Mouse (Mus musculus) E14TG2a.4 (cell line): ENCODE results near the gene Zc3h12b.
A peak's percentile ranks its signal among the peaks of the same experiment; 100 is the strongest.
"Not testable (repeated sequence)": the region's sequence is repeated elsewhere in the genome, so short reads cannot be mapped to it uniquely, and the experiment has no call there.

ENCODE experiments used
- H3K27me3 ChIP-seq: 2 replicates; pipeline ENCODE4 v1.6.1; 2014; ENCODE audit warnings: low read length, control low read depth; ENCODE audit not compliant: insufficient read depth
- H3K36me3 ChIP-seq: 2 replicates; pipeline ENCODE4 v1.6.1; 2014; ENCODE audit warnings: low read length, control low read depth; ENCODE audit not compliant: insufficient read depth
- H3K4me1 ChIP-seq: replicated peaks from 2 replicates; pipeline ENCODE4 v1.6.1; 2014; ENCODE audit warnings: low read depth, low read length, control low read depth
- H3K4me3 ChIP-seq: replicated peaks from 2 replicates; pipeline ENCODE4 v1.5.1; 2014; ENCODE audit warnings: mild to moderate bottlenecking, low read length
- H3K9me3 ChIP-seq: 2 replicates; pipeline ENCODE4 v1.6.1; 2014; ENCODE audit warnings: low read length, control low read depth
- CTCF ChIP-seq: conservative IDR thresholded peaks from 2 replicates; pipeline ENCODE4 v1.5.1; 2014; ENCODE audit warnings: low read length
- NANOG ChIP-seq: IDR thresholded peaks from 2 replicates; pipeline ENCODE4 v1.6.1; 2014; ENCODE audit warnings: borderline replicate concordance, low read length, mixed read lengths
- POU5F1 ChIP-seq: IDR thresholded peaks from 2 replicates; pipeline ENCODE4 v1.6.1; 2014; ENCODE audit warnings: low read length, borderline replicate concordance

Gene Zc3h12b

DNA sequence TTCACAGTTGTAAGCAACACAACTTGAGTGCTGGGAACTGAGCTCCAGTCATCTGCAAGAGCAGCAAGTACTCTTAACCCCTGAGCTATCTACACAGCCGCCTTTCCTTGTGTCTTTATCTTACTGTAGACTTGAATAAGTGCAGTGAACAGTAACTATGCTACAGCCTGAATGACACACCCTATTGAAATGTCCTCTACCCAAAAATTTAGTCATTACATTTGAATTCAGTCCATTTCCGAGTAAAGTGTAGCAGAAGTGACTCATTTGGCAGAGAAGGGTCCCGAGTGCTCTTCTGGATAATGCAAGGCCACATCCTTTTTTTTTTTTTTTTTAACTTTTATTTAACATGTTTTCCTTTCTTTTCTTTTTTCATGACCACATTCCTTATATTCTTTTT, 191.2 kb downstream of the Zc3h12b start:
- TF ChIP-seq NANOG (no peak), POU5F1 (no peak), CTCF (no peak)
- H3K27me3 ChIP-seq = no peaks in the 10 kb centered on the region
- no peak overlapping the region for H3K4me3 ChIP-seq
- no peaks in the 10 kb centered on the region for H3K9me3 ChIP-seq
- H3K4me1 ChIP-seq = no peaks in the 10 kb centered on the region
- no peaks in the 10 kb centered on the region for H3K36me3 ChIP-seq

DNA sequence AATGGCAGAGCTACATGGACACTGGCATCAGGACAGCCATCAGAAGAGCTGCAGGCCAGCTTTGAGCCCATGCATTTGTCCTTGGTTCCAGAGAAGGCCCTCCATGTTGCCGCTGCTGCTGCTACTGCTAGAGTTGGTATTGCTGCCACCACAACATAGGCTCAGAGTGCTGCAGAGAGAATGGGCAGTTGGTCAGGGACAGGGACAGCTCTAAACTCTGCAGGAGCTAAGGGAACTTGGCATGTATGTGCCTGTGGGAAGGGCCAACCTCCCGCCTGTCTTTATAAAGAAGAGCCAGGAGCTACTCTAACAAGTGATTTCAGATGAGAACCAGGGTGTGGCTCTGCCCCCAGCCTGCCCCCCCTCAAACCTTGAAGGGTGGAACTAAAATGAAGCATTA, 224.0 kb downstream of the Zc3h12b start:
- Histone ChIP-seq H3K27me3 (no peaks in the 10 kb centered on the region), H3K4me3 (no peak overlapping the region), H3K9me3 (no peaks in the 10 kb centered on the region), H3K4me1 (no peaks in the 10 kb centered on the region), H3K36me3 (peaks cover 79% of the 10 kb centered on the region)
- TF ChIP-seq POU5F1 = no peak
- TF ChIP-seq CTCF = no peak
- TF ChIP-seq NANOG = no peak

DNA sequence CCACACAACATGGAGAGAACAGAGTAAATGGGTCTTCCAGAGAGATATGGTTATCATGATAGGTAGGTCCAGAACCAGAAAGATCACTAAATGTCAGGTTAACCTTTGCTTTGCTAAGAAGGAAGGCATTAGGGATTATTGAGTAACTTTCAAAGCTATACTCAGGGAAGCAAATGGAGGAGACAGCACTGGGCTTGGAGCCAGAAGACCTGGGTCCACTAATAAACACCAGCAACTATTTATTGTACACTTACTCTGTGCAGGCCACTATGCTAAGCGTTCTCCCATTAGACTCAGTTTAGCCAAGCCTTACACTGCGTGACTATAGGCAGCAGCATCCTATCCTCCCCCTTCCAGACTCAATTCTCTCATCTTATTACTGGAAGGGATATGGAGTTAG, 234.0 kb downstream of the Zc3h12b start:
- Histone ChIP-seq H3K27me3 (no peaks in the 10 kb centered on the region), H3K36me3 (peaks cover 91% of the 10 kb centered on the region), H3K4me3 (no peak overlapping the region), H3K4me1 (no peaks in the 10 kb centered on the region), H3K9me3 (no peaks in the 10 kb centered on the region)
- TF ChIP-seq NANOG (no peak), POU5F1 (no peak), CTCF (no peak)

DNA sequence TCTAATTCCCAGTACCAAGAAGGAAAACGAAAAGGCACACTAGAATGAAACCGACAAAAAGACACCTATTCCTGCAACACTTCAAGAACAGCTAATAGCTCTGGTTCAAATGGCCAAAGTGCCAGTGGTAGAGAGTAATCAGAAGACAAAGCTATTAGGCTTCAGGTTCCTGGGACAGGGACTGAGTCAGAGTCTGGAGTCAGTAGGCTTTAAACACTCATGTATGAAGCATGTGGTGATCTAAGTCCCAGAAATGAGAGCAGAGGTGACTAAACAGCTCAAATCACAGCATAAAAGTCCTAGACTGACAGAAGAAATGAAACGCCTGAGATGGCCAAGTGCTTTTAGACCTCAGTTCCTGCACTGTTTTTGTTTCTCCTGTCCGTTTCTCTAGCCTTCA, 236.7 kb downstream of the Zc3h12b start:
- H3K4me3 ChIP-seq = no peak overlapping the region
- no peak for TF ChIP-seq CTCF
- TF ChIP-seq NANOG = no peak
- TF ChIP-seq POU5F1 = no peak
- no peaks in the 10 kb centered on the region for H3K4me1 ChIP-seq
- H3K27me3 ChIP-seq = no peaks in the 10 kb centered on the region
- peaks cover 95% of the 10 kb centered on the region for H3K36me3 ChIP-seq
- no peaks in the 10 kb centered on the region for H3K9me3 ChIP-seq

DNA sequence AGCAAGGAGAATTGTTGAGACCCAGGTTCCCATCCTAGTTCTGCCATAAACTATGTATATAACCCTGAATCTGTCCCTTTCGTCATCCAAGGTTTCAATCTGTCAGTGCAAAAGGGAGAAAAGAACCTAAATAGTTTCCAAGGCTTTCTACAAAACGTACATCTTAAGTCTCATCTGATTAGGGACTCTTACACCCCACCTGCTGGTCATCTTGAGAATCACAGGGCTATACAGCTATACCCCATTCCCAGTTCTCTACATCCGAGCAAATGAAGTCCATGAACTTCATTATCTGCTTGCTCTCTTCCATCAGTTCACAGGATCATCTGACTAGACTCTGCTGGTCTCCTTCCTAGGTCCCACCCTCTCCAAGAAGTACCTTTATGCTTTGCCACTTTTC, 239.3 kb downstream of the Zc3h12b start:
- peaks cover 84% of the 10 kb centered on the region for H3K36me3 ChIP-seq
- no peaks in the 10 kb centered on the region for H3K27me3 ChIP-seq
- H3K9me3 ChIP-seq = no peaks in the 10 kb centered on the region
- peak; percentile 53 for TF ChIP-seq CTCF
- TF ChIP-seq NANOG = no peak
- H3K4me3 ChIP-seq = no peak overlapping the region
- H3K4me1 ChIP-seq = peaks cover 7% of the 10 kb centered on the region

DNA sequence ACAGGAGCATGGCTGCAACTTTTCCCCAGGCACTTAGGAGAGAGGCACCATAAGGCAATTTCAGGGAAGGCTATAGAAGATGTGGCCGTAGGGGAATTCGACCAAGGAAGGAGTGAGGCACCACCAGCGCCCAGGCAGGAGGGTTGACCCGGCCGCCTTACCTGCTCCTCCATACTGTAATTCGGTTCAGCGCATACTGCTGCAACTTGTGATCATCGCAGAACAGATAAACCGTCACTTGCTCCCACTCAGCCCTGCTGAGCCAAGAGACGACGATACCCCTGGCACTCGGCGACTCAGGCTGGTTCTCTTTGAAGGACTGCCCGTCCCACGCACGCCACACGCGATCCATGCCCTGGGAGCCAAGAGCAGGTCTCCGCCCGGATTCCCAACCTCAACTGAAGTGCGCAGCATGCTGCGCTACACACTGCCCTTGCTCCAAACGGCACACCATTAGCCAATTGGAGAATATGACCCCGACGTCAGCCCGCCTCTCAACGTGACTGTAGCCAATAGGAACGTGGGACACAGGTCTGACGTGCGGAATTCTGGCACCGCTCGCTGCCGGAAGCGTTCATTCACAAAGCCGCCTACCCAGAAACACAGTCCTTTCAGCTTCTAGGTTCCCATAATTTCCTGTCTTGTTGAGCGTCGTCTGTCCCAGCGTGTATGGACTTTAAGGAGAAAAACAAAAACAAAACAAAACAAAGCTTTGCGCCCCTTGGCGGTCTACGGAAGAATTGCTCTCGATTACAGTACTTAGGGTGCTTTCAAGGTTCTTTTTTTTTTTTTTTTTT, 245.2 kb downstream of the Zc3h12b start, which contains the start of gene Las1l:
Las1l (minus strand) TSS at position 466 of the 797 bp plus-strand sequence.
- Histone ChIP-seq H3K36me3 (peaks cover 30% of the 10 kb centered on the region), H3K4me3 (peak within 1 kb of the TSS; percentile 86), H3K9me3 (no peaks in the 10 kb centered on the region), H3K4me1 (peaks cover 7% of the 10 kb centered on the region), H3K27me3 (no peaks in the 10 kb centered on the region)
- TF ChIP-seq CTCF (peak; percentile 22), NANOG (no peak)

DNA sequence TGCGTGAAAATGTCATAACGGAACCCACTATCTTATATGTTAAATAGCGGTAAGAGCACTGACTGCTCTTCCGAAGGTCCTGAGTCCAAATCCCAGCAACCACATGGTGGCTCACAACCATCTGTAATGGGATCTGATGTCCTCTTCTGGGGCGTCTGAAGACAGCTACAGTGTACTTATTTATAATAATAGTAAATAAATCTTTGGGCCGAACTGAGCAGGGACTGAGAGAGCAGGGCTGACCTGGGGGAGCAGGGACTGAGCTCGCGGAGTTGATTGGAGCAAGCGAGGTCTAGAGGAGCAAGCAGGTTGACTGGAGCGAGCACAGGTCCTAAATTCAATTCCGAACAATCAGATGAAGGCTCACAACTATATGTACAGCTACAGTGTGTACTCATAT, 246.0 kb downstream of the Zc3h12b start:
- not testable (repeated sequence) for H3K9me3 ChIP-seq, H3K27me3 ChIP-seq, H3K4me1 ChIP-seq
- H3K36me3 ChIP-seq = peaks cover 24% of the 10 kb centered on the region
- peak overlapping the region; percentile 17; the same call in 1 of the 2 replicates for H3K4me3 ChIP-seq

DNA sequence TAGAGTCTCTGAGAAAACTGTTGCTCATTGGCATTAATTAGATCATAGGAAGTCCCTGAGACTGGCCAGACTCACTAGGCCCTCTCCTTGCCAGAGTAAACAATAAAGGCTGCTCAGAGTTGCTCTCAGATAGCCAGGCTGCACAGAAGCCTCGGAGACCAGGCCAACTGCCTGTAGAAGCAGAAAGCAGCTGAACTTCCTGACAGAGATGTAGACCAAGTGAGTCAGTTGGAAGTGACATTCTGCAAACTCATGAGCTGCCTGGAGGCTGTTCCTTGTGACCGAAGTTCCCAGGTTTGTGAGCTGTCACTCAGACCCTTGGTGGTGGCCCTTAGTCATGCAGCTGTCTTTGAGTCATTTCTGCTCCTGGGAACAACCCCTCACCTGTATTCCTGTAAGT, 251.9 kb downstream of the Zc3h12b start:
- Histone ChIP-seq H3K36me3 (peaks cover 5% of the 10 kb centered on the region), H3K27me3 (no peaks in the 10 kb centered on the region), H3K4me3 (no peak overlapping the region), H3K9me3 (no peaks in the 10 kb centered on the region), H3K4me1 (peaks cover 6% of the 10 kb centered on the region)
- TF ChIP-seq POU5F1 = no peak
- TF ChIP-seq NANOG = no peak

DNA sequence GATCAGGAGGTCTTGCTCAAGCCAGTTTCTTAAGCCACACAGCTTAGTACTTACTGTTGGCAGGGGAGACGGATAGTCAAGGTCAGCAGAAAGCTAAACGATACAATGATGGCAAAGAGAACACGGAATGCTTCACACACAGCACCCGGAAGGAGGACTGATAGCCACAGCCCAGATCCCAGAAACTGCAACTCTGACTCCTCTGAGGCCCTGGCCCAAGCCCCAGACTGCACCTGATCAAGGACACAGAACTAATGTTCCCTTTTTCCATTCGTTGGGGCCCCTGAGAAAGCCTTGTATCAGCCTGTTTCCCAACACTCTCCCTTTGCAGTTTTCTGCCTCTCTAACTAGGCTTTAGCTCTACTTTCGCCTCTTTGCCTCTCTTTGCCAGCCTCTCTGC, 253.6 kb downstream of the Zc3h12b start:
- H3K9me3 ChIP-seq = no peaks in the 10 kb centered on the region
- H3K4me1 ChIP-seq = peaks cover 12% of the 10 kb centered on the region
- no peaks in the 10 kb centered on the region for H3K27me3 ChIP-seq
- H3K4me3 ChIP-seq = no peak overlapping the region
- peaks cover 5% of the 10 kb centered on the region for H3K36me3 ChIP-seq
- no peak for TF ChIP-seq NANOG
- TF ChIP-seq POU5F1 = no peak
- TF ChIP-seq CTCF = no peak
